Comparison of ENCODE assay signal across 8 mouse cellular contexts in the genomic region with DNA sequence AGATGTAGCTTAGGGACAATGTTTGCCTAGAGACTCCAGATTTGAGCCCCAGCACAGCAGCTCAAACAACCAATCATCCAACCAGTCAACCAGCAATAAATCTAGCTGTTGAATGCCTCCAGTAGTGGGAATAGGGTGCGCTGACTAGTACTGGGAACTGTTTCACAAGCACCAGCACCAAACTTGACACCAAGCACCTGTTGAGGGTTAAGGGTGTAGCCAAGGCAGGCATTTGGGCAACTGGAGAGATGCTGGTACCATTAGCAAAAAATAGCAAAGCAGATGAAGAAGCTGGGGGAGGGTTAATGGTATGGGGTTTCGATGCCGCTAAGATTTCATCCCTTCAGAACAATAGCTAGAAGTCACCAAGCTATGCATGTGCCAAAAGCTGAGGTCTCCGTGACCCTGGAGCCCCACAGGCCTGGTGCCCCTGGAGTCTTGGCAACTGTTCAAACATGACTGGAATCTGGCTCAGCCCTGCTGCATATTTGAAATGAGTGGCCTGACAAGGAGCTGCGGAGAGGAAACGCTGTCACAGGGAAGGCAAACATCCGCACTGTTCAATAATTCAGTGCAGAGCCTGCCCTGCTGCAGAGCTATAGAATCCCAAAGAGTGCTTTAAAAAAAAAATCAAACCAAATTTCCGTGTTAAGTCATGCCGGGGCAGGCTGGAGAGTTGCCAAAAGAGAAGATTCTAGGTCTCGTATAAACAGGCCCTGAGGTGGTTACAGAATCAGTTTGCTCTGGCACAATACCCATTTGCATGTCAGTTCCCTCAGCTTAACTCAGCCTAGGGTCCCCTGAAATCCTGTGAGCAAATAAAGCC.
DNase-seq lines count a peak whose midpoint lies in the region; ATAC-seq and TF ChIP-seq lines count a peak whose summit lies in the region.

No protein-coding gene starts in this region.

- H3K27ac ChIP-seq in forebrain, embryonic 10.5 days: peak overlapping the region; percentile 71
- peak overlapping the region; percentile 87 for H3K27ac ChIP-seq in heart, postnatal 0 days (ENCODE audit: low read depth)

- no peak overlapping the region for H3K4me3 ChIP-seq in forebrain, embryonic 10.5 days
- no peak overlapping the region for H3K4me3 ChIP-seq in heart, postnatal 0 days (ENCODE audit: low read depth, low read length)

- no peak for TF ChIP-seq CTCF in heart, postnatal 0 days (IDR thresholded peaks at IDR 0.05; ENCODE audit: low read depth)

- no peaks in the 10 kb centered on the region for H3K27me3 ChIP-seq in forebrain, embryonic 10.5 days (ENCODE audit: poor library complexity, severe bottlenecking)
- H3K27me3 ChIP-seq in heart, postnatal 0 days (ENCODE audit: control insufficient read depth, insufficient read depth, low read length): no peaks in the 10 kb centered on the region

- H3K36me3 ChIP-seq in forebrain, embryonic 10.5 days (replicated peaks): no peaks in the 10 kb centered on the region
- H3K36me3 ChIP-seq in heart, postnatal 0 days (replicated peaks; ENCODE audit: control insufficient read depth, insufficient read depth, low read length): no peaks in the 10 kb centered on the region

- WGBS in forebrain, embryonic 10.5 days: 50% methylated on average over 10 of the region's 10 CpGs
- WGBS in heart, postnatal 0 days: 8% methylated on average over 10 of the region's 10 CpGs

- H3K9me3 ChIP-seq in forebrain, embryonic 10.5 days: no peaks in the 10 kb centered on the region
- no peaks in the 10 kb centered on the region for H3K9me3 ChIP-seq in heart, postnatal 0 days (replicated peaks; ENCODE audit: control insufficient read depth, low read length)

- H3K4me1 ChIP-seq in forebrain, embryonic 10.5 days: peaks cover 37% of the 10 kb centered on the region
- H3K4me1 ChIP-seq in heart, postnatal 0 days (ENCODE audit: control insufficient read depth, insufficient read depth): peaks cover 42% of the 10 kb centered on the region

- TF ChIP-seq EP300 in heart, postnatal 0 days (IDR thresholded peaks at IDR 0.05; ENCODE audit: low read depth): peak; percentile 85

- DNase-seq in right cerebral cortex, postnatal 4 days: peak; percentile 34
- no peak for DNase-seq in right cerebral cortex, postnatal 36 days (ENCODE audit: low spot score in 2 of 2)
- peak; percentile 38 for DNase-seq in forebrain, embryonic 10.5 days (ENCODE audit: extremely low spot score, low spot score)
- DNase-seq in heart, postnatal 0 days (ENCODE audit: low spot score): peak; percentile 89
- DNase-seq in kidney, postnatal 14 days: peak; percentile 90
- DNase-seq in lung, postnatal 4 days: peak; percentile 82 to 91
- DNase-seq in telencephalon, adult 2 months (ENCODE audit: low read depth, low spot score): peak; percentile 10
- DNase-seq in right cerebral cortex, adult 2 months (ENCODE audit: low spot score in 2 of 2): no peak

- H3K9ac ChIP-seq in heart, postnatal 0 days (replicated peaks; ENCODE audit: low read depth, low read length): 0 out of 2 replicates have a peak overlapping the region, but pooled peaks have one; percentile 16

- ATAC-seq in heart, postnatal 0 days (ENCODE audit: insufficient read depth, low read depth): peak; percentile 89

- H3K4me2 ChIP-seq in heart, postnatal 0 days (ENCODE audit: low read depth, low read length): peak overlapping the region; percentile 43

Comparison
In these comparisons a context has a peak if more than half of its experiments do, and no peak if none do; other contexts are left out.
1. DNase-seq: peak in right cerebral cortex, postnatal 4 days (single experiment), forebrain, embryonic 10.5 days (single experiment), heart, postnatal 0 days (single experiment), kidney, postnatal 14 days (single experiment), lung, postnatal 4 days (2 of 2) and telencephalon, adult 2 months (single experiment); none in right cerebral cortex, postnatal 36 days (0 of 2) and right cerebral cortex, adult 2 months (0 of 2).